Mouse (Mus musculus) G1E (cell line): ENCODE data around the gene Col6a5.

Source experiments
- CTCF ChIP-seq: IDR thresholded peaks from 2 replicates; pipeline ENCODE4 v1.5.1; 2012; ENCODE audit warnings: low read depth, low read length, inconsistent platforms, mixed read lengths
- GATA1 ChIP-seq: IDR thresholded peaks from 2 replicates; pipeline ENCODE4 v1.6.1; 2012; ENCODE audit warnings: borderline replicate concordance, low read length, inconsistent platforms, mixed read lengths
- POLR2AphosphoS5 ChIP-seq: IDR thresholded peaks from 2 replicates; pipeline ENCODE4 v1.6.1; 2012; ENCODE audit warnings: low read depth, low read length, inconsistent platforms; ENCODE audit not compliant: insufficient replicate concordance
- TAL1 ChIP-seq: conservative IDR thresholded peaks from 2 replicates; pipeline ENCODE4 v1.6.1; 2012; ENCODE audit warnings: low read depth, low read length, inconsistent platforms, mixed read lengths

GRCm38 (mm10) chr9:105960533-105960932 lies at the start of gene Col6a5:
- TF ChIP-seq CTCF (no peak), GATA1 (no peak), TAL1 (no peak), POLR2AphosphoS5 (no peak)
